Mouse (Mus musculus): ENCODE results near the gene Bdkrb2. TPM values are rescaled to one million over a fixed set of nuclear protein-coding genes. Genes with fewer than 3 reads are reported as not detected.
A peak's percentile ranks its signal among the peaks of the same experiment; 100 is the strongest.

Gene Bdkrb2
- polyA plus RNA-seq, 1 experiment from 2014 or later, result 0.05 TPM

DNA sequence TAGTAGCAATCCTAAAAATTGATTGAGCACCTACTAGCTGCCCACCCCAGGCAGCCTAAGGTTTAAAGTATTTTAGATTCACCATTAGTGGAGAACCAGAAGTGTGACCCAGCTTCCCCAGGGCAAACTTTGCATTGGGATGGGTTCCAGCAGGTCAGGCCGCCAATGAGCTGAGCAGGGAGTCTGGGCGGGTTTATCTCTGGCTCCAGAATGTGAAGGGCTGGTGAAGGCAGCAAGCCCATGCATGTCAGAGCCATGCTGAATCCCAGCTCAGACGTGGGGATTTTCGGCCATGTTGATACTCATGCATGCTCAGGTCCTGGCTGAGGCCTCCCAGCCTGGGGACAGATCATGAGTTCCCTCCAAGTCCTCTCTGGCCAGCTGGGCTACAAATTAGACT, 11.3 kb downstream of the Bdkrb2 start:
- Histone ChIP-seq H3K27me3 (ENCODE audit: insufficient read depth, low read length) (no peaks in the 10 kb centered on the region), H3K27ac (ENCODE audit: low read depth) (no peak overlapping the region), H3K4me2 (ENCODE audit: low read depth, low read length) (no peak overlapping the region), H3K4me3 (ENCODE audit: low read depth, low read length) (no peak overlapping the region), H3K9me3 (ENCODE audit: low read length) (no peaks in the 10 kb centered on the region), H3K4me1 (ENCODE audit: insufficient read depth) (no peaks in the 10 kb centered on the region), H3K9ac (replicated peaks) (no peak overlapping the region), H3K36me3 (replicated peaks; ENCODE audit: insufficient read depth, low read length) (no peaks in the 10 kb centered on the region)
- 69% methylated on average over 4 of the region's 4 CpGs for WGBS (ENCODE audit: insufficient replicate concordance)
- ATAC-seq, result no peak
- TF ChIP-seq EP300 (IDR thresholded peaks at IDR 0.05; ENCODE audit: low read depth) (no peak), CTCF (IDR thresholded peaks at IDR 0.05; ENCODE audit: low read depth) (no peak)
- DNase-seq, result no peak

DNA sequence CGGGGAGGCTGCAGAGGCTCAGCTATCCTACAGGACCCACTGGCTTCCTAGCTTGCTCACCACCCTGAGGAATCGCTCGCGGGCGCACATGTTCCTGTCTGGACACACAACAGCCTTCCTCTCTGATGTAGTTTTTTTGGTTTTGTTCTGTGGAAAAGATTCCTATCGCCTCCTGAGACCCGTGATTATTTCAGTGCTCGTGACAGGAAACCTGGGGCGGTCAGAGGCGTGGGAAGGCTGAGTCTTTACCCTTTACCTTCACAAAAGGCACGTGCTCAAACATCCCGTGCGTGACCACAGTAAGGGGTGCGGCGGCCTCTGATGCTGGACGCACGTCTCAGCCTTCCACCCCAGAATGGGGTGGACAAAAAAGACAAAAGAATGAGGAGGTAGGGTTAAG, 17.5 kb downstream of the Bdkrb2 start:
- H3K4me1 ChIP-seq (ENCODE audit: insufficient read depth), result no peaks in the 10 kb centered on the region
- H3K36me3 ChIP-seq (replicated peaks; ENCODE audit: insufficient read depth, low read length), result no peaks in the 10 kb centered on the region
- ATAC-seq (no peak), DNase-seq (no peak)
- no peak for TF ChIP-seq EP300 (IDR thresholded peaks at IDR 0.05; ENCODE audit: low read depth)
- no peak for TF ChIP-seq CTCF (IDR thresholded peaks at IDR 0.05; ENCODE audit: low read depth)
- 61% methylated on average over 17 of the region's 17 CpGs for WGBS (ENCODE audit: insufficient replicate concordance)
- no peaks in the 10 kb centered on the region for H3K27me3 ChIP-seq (ENCODE audit: insufficient read depth, low read length)
- no peak overlapping the region for H3K4me3 ChIP-seq (ENCODE audit: low read depth, low read length)
- H3K9me3 ChIP-seq (ENCODE audit: low read length), result no peaks in the 10 kb centered on the region
- H3K9ac ChIP-seq (replicated peaks), result no peak overlapping the region
- no peak overlapping the region for H3K4me2 ChIP-seq (ENCODE audit: low read depth, low read length)
- H3K27ac ChIP-seq (ENCODE audit: low read depth), result no peak overlapping the region

DNA sequence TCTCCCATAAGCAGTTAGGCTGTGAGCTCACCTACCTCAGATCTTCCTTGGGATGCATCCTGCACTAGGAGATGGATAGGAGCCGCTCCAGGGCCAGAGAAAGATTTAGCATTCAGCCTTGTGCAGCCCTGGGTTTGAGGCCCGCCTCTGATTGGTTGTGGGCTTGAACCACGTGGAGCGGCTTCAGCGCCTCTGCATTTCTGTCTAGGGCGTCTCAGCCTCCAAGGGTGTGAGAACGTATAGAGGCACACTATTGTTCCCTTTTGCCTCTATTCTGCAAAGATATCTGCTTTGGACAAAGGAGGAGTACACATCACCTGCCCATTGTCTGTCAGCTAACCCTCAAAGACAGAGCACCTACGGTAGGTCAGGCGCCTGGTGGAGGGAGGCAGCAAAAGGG, 19.5 kb downstream of the Bdkrb2 start:
- Histone ChIP-seq H3K4me3 (ENCODE audit: low read depth, low read length) (no peak overlapping the region), H3K36me3 (replicated peaks; ENCODE audit: insufficient read depth, low read length) (no peaks in the 10 kb centered on the region), H3K9ac (replicated peaks) (no peak overlapping the region), H3K27ac (ENCODE audit: low read depth) (no peak overlapping the region), H3K27me3 (ENCODE audit: insufficient read depth, low read length) (no peaks in the 10 kb centered on the region), H3K4me2 (ENCODE audit: low read depth, low read length) (no peak overlapping the region), H3K4me1 (ENCODE audit: insufficient read depth) (no peaks in the 10 kb centered on the region), H3K9me3 (ENCODE audit: low read length) (no peaks in the 10 kb centered on the region)
- 68% methylated on average over 9 of the region's 9 CpGs for WGBS (ENCODE audit: insufficient replicate concordance)
- TF ChIP-seq CTCF (IDR thresholded peaks at IDR 0.05; ENCODE audit: low read depth) (no peak), EP300 (IDR thresholded peaks at IDR 0.05; ENCODE audit: low read depth) (no peak)
- ATAC-seq, result no peak
- DNase-seq, result no peak

DNA sequence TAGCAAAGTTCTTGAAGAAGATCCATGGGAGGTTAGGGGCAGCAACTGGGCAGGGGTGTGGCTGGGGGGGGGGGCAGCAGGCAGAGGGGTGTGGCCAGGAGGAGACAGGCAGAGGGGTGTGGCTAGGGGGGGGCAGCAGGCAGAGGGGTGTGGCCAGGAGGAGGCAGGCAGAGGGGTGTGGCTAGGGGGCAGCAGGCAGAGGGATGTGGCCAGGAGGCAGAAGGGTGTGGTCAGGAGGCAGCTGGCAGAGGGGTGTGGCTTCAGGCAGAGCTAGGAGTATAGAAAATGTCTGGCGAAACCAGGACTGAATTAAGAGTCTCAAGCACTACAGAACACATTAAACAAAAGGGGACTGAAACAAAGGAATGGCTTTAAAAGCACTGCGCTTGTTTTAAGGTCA, 20.5 kb downstream of the Bdkrb2 start:
- Histone ChIP-seq H3K4me1 (ENCODE audit: insufficient read depth) (no peaks in the 10 kb centered on the region), H3K36me3 (replicated peaks; ENCODE audit: insufficient read depth, low read length) (no peaks in the 10 kb centered on the region), H3K9me3 (ENCODE audit: low read length) (no peaks in the 10 kb centered on the region), H3K4me2 (ENCODE audit: low read depth, low read length) (no peak overlapping the region), H3K9ac (replicated peaks) (no peak overlapping the region), H3K27me3 (ENCODE audit: insufficient read depth, low read length) (no peaks in the 10 kb centered on the region), H3K27ac (ENCODE audit: low read depth) (no peak overlapping the region), H3K4me3 (ENCODE audit: low read depth, low read length) (no peak overlapping the region)
- WGBS (ENCODE audit: insufficient replicate concordance), result 24% methylated on average over 2 of the region's 2 CpGs
- ATAC-seq (0 out of 2 replicates have a peak, but pooled peaks have one; percentile 41), DNase-seq (peak; percentile 64)
- TF ChIP-seq CTCF (IDR thresholded peaks at IDR 0.05; ENCODE audit: low read depth) (no peak), EP300 (IDR thresholded peaks at IDR 0.05; ENCODE audit: low read depth) (no peak)

DNA sequence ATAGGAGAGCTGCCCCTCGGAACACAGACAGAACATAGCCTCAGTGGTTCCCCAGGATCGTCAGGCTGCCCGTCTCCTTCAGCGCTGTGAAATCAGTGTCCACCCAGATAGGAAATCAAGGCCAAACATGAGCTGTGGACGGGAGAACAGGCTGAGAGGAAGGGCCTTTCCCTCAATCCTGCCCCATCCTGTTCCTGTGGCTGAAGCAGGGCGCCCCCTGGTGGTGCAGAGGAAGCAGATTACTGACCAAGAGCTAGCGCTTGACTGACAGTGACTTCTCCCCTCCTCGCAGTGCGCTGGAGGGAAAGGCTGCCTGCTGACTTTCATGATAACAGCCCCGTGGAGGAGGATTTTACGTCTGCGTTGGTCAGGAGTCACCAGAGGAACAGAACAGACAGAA, 21.8 kb downstream of the Bdkrb2 start:
- Histone ChIP-seq H3K4me1 (ENCODE audit: insufficient read depth) (no peaks in the 10 kb centered on the region), H3K27ac (ENCODE audit: low read depth) (no peak overlapping the region), H3K9ac (replicated peaks) (no peak overlapping the region), H3K9me3 (ENCODE audit: low read length) (no peaks in the 10 kb centered on the region), H3K4me2 (ENCODE audit: low read depth, low read length) (no peak overlapping the region), H3K4me3 (ENCODE audit: low read depth, low read length) (no peak overlapping the region), H3K36me3 (replicated peaks; ENCODE audit: insufficient read depth, low read length) (no peaks in the 10 kb centered on the region), H3K27me3 (ENCODE audit: insufficient read depth, low read length) (no peaks in the 10 kb centered on the region)
- 10% methylated on average over 12 of the region's 12 CpGs for WGBS (ENCODE audit: insufficient replicate concordance)
- TF ChIP-seq EP300 (IDR thresholded peaks at IDR 0.05; ENCODE audit: low read depth), result no peak
- TF ChIP-seq CTCF (IDR thresholded peaks at IDR 0.05; ENCODE audit: low read depth), result peak; percentile 95
- DNase-seq (peak; percentile 77), ATAC-seq (no peak)

DNA sequence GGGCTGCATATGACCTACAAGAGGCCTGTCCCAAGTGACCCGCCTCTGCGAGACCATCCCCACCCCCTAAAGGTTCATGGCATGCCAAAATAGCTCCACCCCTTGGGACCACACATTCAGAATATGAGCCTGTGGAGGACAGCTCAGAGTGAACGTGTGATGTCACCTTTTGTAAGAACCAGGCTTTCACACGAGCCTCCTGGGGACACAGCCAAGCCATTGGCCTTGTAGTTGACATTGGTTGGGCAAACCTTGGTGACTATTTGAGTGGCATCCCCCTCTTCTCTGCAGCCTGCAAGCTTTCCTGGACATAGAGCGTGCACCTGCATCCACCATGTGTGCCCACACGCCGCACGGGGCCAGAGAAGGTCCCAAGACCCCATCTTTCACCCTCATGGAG, 24.5 kb downstream of the Bdkrb2 start:
- no peak for ATAC-seq
- H3K4me2 ChIP-seq (ENCODE audit: low read depth, low read length), result no peak overlapping the region
- 69% methylated on average over 8 of the region's 8 CpGs for WGBS (ENCODE audit: insufficient replicate concordance)
- H3K27ac ChIP-seq (ENCODE audit: low read depth), result no peak overlapping the region
- H3K9ac ChIP-seq (replicated peaks), result no peak overlapping the region
- no peaks in the 10 kb centered on the region for H3K36me3 ChIP-seq (replicated peaks; ENCODE audit: insufficient read depth, low read length)
- H3K9me3 ChIP-seq (ENCODE audit: low read length), result no peaks in the 10 kb centered on the region
- H3K4me1 ChIP-seq (ENCODE audit: insufficient read depth), result no peaks in the 10 kb centered on the region
- H3K4me3 ChIP-seq (ENCODE audit: low read depth, low read length), result no peak overlapping the region
- no peak for DNase-seq
- H3K27me3 ChIP-seq (ENCODE audit: insufficient read depth, low read length), result no peaks in the 10 kb centered on the region
- no peak for TF ChIP-seq EP300 (IDR thresholded peaks at IDR 0.05; ENCODE audit: low read depth)
- TF ChIP-seq CTCF (IDR thresholded peaks at IDR 0.05; ENCODE audit: low read depth), result no peak

DNA sequence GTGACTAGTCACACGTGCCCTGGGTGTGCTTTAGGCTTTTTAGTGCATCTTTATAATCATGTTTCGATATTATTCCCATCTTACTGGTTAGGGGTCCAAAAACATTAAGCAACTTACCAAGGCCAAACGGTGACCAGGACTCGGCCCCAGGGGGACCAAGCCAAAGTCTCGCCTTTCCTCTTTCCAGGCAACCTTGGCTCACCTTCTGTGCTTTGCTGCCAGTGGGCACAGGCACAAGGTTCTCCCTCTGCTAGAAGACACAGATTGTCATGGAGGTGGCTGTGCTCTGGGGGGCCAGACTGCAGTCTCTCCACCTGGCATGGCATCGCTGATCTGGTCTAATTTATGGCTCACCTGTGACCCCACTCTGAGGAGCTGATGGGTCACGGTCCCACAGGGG, 27.8 kb downstream of the Bdkrb2 start:
- 70% methylated on average over 7 of the region's 7 CpGs for WGBS (ENCODE audit: insufficient replicate concordance)
- H3K4me3 ChIP-seq (ENCODE audit: low read depth, low read length), result no peak overlapping the region

More for the DNA sequence above, 27.8 kb downstream of the Bdkrb2 start:
- H3K9ac ChIP-seq (replicated peaks), result no peak overlapping the region
- H3K4me1 ChIP-seq (ENCODE audit: insufficient read depth), result no peaks in the 10 kb centered on the region
- H3K9me3 ChIP-seq (ENCODE audit: low read length), result no peaks in the 10 kb centered on the region
- H3K4me2 ChIP-seq (ENCODE audit: low read depth, low read length), result no peak overlapping the region
- no peaks in the 10 kb centered on the region for H3K36me3 ChIP-seq (replicated peaks; ENCODE audit: insufficient read depth, low read length)
- no peak for TF ChIP-seq CTCF (IDR thresholded peaks at IDR 0.05; ENCODE audit: low read depth)
- no peak for TF ChIP-seq EP300 (IDR thresholded peaks at IDR 0.05; ENCODE audit: low read depth)
- ATAC-seq (no peak), DNase-seq (no peak)
- H3K27me3 ChIP-seq (ENCODE audit: insufficient read depth, low read length), result no peaks in the 10 kb centered on the region
- H3K27ac ChIP-seq (ENCODE audit: low read depth), result no peak overlapping the region

Data from liver, postnatal 0 days (tissue).